Mouse (Mus musculus) C2C12 (cell line): ENCODE results near the gene Tmem221. TPM values are rescaled to one million over a fixed set of nuclear protein-coding genes. Genes with fewer than 3 reads are reported as not detected.

Experiments
- H3K27me3 ChIP-seq: one replicate; pipeline ENCODE4 v1.6.1; 2011; ENCODE audit not compliant: control insufficient read depth, insufficient read depth, insufficient read length
- H3K36me3 ChIP-seq: one replicate; pipeline ENCODE4 v1.6.1; 2011; ENCODE audit not compliant: control insufficient read depth, insufficient read depth
- H3K4me3 ChIP-seq: one replicate; pipeline ENCODE4 v1.5.1; 2011; ENCODE audit warnings: mild to moderate bottlenecking, control low read depth; ENCODE audit not compliant: poor library complexity, insufficient read depth, severe bottlenecking
- H3K79me2 ChIP-seq: one replicate; pipeline ENCODE4 v1.6.1; 2011; ENCODE audit not compliant: control insufficient read depth, insufficient read depth
- H3K79me3 ChIP-seq: one replicate; pipeline ENCODE4 v1.6.1; 2011; ENCODE audit warnings: low read depth, control low read depth
- H3ac ChIP-seq: one replicate; pipeline ENCODE3; 2011; ENCODE audit warnings: low read depth; ENCODE audit not compliant: control insufficient read depth, insufficient read length
- CEBPB ChIP-seq: IDR thresholded peaks from one replicate; pipeline ENCODE4 v1.6.1; 2011; ENCODE audit warnings: low read depth, mild to moderate bottlenecking, control low read depth, moderate library complexity
- CTCF ChIP-seq: IDR thresholded peaks from one replicate; pipeline ENCODE4 v1.5.1; 2011; ENCODE audit not compliant: control insufficient read depth, insufficient read depth, insufficient read length
- FOSL1 ChIP-seq: IDR thresholded peaks from one replicate; pipeline ENCODE4 v1.8.0; 2011; ENCODE audit warnings: mild to moderate bottlenecking, low read length; ENCODE audit not compliant: poor library complexity, insufficient read depth, severe bottlenecking
- MAX ChIP-seq: IDR thresholded peaks from one replicate; pipeline ENCODE4 v1.6.1; 2011; ENCODE audit warnings: mild to moderate bottlenecking, control low read depth
- MYOD1 ChIP-seq: IDR thresholded peaks from one replicate; pipeline ENCODE4 v1.6.1; 2011; ENCODE audit warnings: low read depth; ENCODE audit not compliant: control insufficient read depth, insufficient read length
- MYOG ChIP-seq: IDR thresholded peaks from one replicate; pipeline ENCODE4 v1.6.1; 2011; ENCODE audit not compliant: control insufficient read depth, insufficient read length; ENCODE audit errors: extremely low read depth
- USF1 ChIP-seq: IDR thresholded peaks from one replicate; pipeline ENCODE4 v1.6.1; 2011; ENCODE audit warnings: low read depth, mild to moderate bottlenecking, control low read depth, moderate library complexity
- polyA plus RNA-seq: library from polyadenylated mRNA; unstranded; fragments of >200 nt; fragmentation: generic; extraction: Trizol; gene quantifications from one replicate; pipeline ENCODE4 v1.2.1, GENCODE M21; 2012; ENCODE audit warnings: missing spikeins

Gene Tmem221
- polyA plus RNA-seq, 1 experiment = 0.18 TPM

- TF ChIP-seq CTCF (no peak), MYOD1 (no peak), CEBPB (no peak), FOSL1 (no peak), USF1 (no peak), MAX (no peak), MYOG (no peak)
Observed at GRCm38 (mm10) chr8:71574426-71574825, 15.8 kb upstream of the Tmem221 start.

GRCm38 (mm10) chr8:71572847-71573633, 14.4 kb upstream of the Tmem221 start:
- no peaks in the 10 kb centered on the region for H3K36me3 ChIP-seq
- no peak overlapping the region for H3K4me3 ChIP-seq
- H3K79me2 ChIP-seq = no peaks in the 10 kb centered on the region
- no peak for TF ChIP-seq USF1
- no peak for TF ChIP-seq MAX
- no peak for TF ChIP-seq FOSL1
- no peak for TF ChIP-seq MYOG
- TF ChIP-seq MYOD1 = peak; percentile 68
- no peak for TF ChIP-seq CTCF
- no peak for TF ChIP-seq CEBPB
- no peaks in the 10 kb centered on the region for H3K27me3 ChIP-seq
- H3K79me3 ChIP-seq = no peaks in the 10 kb centered on the region
- no peak overlapping the region for H3ac ChIP-seq

More at GRCm38 (mm10) chr8:71574426-71574825, 15.8 kb upstream of the Tmem221 start:
- Histone ChIP-seq H3K27me3 (no peaks in the 10 kb centered on the region), H3K4me3 (no peak overlapping the region), H3K36me3 (no peaks in the 10 kb centered on the region), H3K79me2 (peaks cover 3% of the 10 kb centered on the region), H3ac (no peak overlapping the region), H3K79me3 (no peaks in the 10 kb centered on the region)

- Histone ChIP-seq H3K79me3 (no peaks in the 10 kb centered on the region), H3K27me3 (no peaks in the 10 kb centered on the region), H3K4me3 (no peak overlapping the region), H3ac (no peak overlapping the region), H3K36me3 (no peaks in the 10 kb centered on the region), H3K79me2 (no peaks in the 10 kb centered on the region)
- TF ChIP-seq CTCF = no peak
- TF ChIP-seq FOSL1 = no peak
- TF ChIP-seq MAX = no peak
- TF ChIP-seq MYOD1 = no peak
- TF ChIP-seq USF1 = no peak
- TF ChIP-seq CEBPB = no peak
- no peak for TF ChIP-seq MYOG
Observed at GRCm38 (mm10) chr8:71572077-71572476, 13.4 kb upstream of the Tmem221 start.

GRCm38 (mm10) chr8:71570291-71570954, 11.8 kb upstream of the Tmem221 start:
- H3K27me3 ChIP-seq = no peaks in the 10 kb centered on the region
- no peaks in the 10 kb centered on the region for H3K79me2 ChIP-seq
- no peaks in the 10 kb centered on the region for H3K79me3 ChIP-seq
- no peaks in the 10 kb centered on the region for H3K36me3 ChIP-seq
- peak overlapping the region; percentile 66 for H3ac ChIP-seq
- TF ChIP-seq USF1 = peak; percentile 77
- no peak for TF ChIP-seq CEBPB
- H3K4me3 ChIP-seq = peak overlapping the region; percentile 25

GRCm38 (mm10) chr8:71569366-71570290, 11.0 kb upstream of the Tmem221 start:
- Histone ChIP-seq H3K27me3 (no peaks in the 10 kb centered on the region), H3ac (peak overlapping the region; percentile 11), H3K36me3 (no peaks in the 10 kb centered on the region), H3K4me3 (no peak overlapping the region), H3K79me3 (no peaks in the 10 kb centered on the region), H3K79me2 (no peaks in the 10 kb centered on the region)
- no peak for TF ChIP-seq CTCF
- no peak for TF ChIP-seq MYOG
- no peak for TF ChIP-seq FOSL1
- no peak for TF ChIP-seq CEBPB
- no peak for TF ChIP-seq MYOD1
- TF ChIP-seq MAX = no peak
- TF ChIP-seq USF1 = no peak
